Mouse (Mus musculus): ENCODE measurements around the gene Tmem51.

- TF ChIP-seq POLR2A (IDR thresholded peaks at IDR 0.05; ENCODE audit: insufficient read depth, low read length) (no peak), CTCF (IDR thresholded peaks at IDR 0.05; ENCODE audit: low read depth, low read length) (no peak), EP300 (IDR thresholded peaks at IDR 0.05; ENCODE audit: insufficient read depth, low read depth, low read length) (no peak)
These were observed 102.6 kb downstream of the Tmem51 start for GRCm38 (mm10) chr4:141981475-141981874.
